Mouse (Mus musculus): Measurements from ENCODE around the gene Dhrs1. TPM values are rescaled to one million over a fixed set of nuclear protein-coding genes. Genes with fewer than 3 reads are reported as not detected.

Dhrs1 gene
- polyA plus RNA-seq, 1 experiment, result 24.4 TPM

DNA sequence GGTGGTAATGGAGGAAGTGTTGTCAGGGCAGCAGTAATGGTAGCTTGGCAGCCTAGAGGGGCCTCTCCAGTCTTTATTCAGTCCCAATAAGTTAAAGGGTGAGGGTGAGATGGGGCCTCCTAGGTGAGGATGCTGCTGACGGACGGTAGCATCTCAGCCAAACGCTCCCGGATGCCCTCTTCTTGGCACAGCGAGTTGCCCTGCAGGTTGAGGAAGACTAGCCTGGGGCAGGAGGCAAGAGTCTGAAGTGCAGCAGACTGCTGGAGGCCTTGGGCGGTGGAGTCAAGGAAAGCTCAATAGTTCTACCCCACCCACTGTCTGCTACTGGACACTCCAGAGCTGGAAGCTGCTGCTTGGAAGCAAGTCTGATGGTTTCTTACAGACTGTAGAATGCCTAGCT lies 29.2 kb downstream of the Dhrs1 start:
- Histone ChIP-seq H3K27ac (ENCODE audit: control insufficient read depth, insufficient read depth, low read depth, low read length, poor library complexity) (no peak overlapping the region), H3K4me3 (replicated peaks; ENCODE audit: control insufficient read depth, low read depth, low read length) (no peak overlapping the region), H3K4me1 (ENCODE audit: control insufficient read depth, insufficient read depth, low read length) (peaks cover 2% of the 10 kb centered on the region)
- TF ChIP-seq POLR2A (IDR thresholded peaks at IDR 0.05; ENCODE audit: borderline replicate concordance, control insufficient read depth, low read depth, low read length) (no peak), CTCF (IDR thresholded peaks at IDR 0.05; ENCODE audit: control insufficient read depth, insufficient read depth, low read length) (no peak)
- 84% methylated on average over 6 of the region's 6 CpGs for WGBS

DNA sequence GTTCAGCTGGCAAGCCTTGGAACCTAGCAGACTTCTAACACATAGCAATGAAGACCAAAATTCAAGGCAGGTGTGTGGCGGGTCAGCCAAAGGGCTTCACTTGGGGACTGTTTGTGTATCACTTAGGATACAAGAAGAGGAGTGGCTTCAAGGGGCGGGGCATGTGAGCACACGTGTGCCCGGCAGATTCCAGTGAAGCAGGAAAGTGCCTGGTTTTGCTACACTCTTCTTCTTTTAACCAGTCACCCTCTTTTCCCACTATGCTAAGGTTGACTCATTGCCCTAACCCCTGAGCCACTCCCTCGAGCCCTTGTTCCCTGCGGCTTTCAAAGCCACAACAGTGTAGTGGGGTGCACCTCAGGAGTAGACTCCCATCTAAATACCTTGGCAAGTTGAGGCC lies 30.6 kb downstream of the Dhrs1 start:
- whole genome bisulfite sequencing, result 38% methylated on average over 6 of the region's 6 CpGs
- TF ChIP-seq CTCF (IDR thresholded peaks at IDR 0.05; ENCODE audit: control insufficient read depth, insufficient read depth, low read length), result no peak
- no peak for TF ChIP-seq POLR2A (IDR thresholded peaks at IDR 0.05; ENCODE audit: borderline replicate concordance, control insufficient read depth, low read depth, low read length)
- H3K27ac ChIP-seq (ENCODE audit: control insufficient read depth, insufficient read depth, low read depth, low read length, poor library complexity), result no peak overlapping the region
- peaks cover 2% of the 10 kb centered on the region for H3K4me1 ChIP-seq (ENCODE audit: control insufficient read depth, insufficient read depth, low read length)
- no peak overlapping the region for H3K4me3 ChIP-seq (replicated peaks; ENCODE audit: control insufficient read depth, low read depth, low read length)

DNA sequence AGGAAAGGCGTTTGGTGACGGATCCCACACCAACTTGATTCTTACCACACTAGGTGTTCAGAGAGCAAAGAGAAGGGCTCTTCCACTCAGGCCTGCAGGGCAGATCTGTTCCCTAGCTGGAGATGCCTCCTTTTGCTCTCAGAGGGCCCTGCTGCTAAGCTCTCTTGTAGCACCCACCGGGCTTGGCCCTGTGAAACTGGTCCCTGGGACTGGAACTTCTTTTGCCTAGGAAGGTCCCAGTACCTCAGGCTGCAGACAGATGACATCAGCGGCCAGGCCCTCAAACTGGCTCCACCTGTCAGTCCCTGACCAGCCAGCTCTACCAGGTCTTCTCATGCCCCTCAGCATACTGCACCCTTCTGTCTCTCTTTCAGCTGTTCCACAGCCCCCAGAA lies 31.8 kb downstream of the Dhrs1 start, which contains the start of gene Tgm1:
Gene Tgm1 (minus strand): TSS at position 198 of the 394 bp plus-strand sequence.
- Histone ChIP-seq H3K27ac (ENCODE audit: control insufficient read depth, insufficient read depth, low read depth, low read length, poor library complexity) (no peak within 1 kb of the TSS), H3K4me3 (replicated peaks; ENCODE audit: control insufficient read depth, low read depth, low read length) (peak within 1 kb of the TSS; percentile 41), H3K4me1 (ENCODE audit: control insufficient read depth, insufficient read depth, low read length) (peaks cover 2% of the 10 kb centered on the region)
- TF ChIP-seq CTCF (IDR thresholded peaks at IDR 0.05; ENCODE audit: control insufficient read depth, insufficient read depth, low read length) (no peak), POLR2A (IDR thresholded peaks at IDR 0.05; ENCODE audit: borderline replicate concordance, control insufficient read depth, low read depth, low read length) (no peak)
- 17% methylated on average over 4 of the region's 4 CpGs for WGBS

DNA sequence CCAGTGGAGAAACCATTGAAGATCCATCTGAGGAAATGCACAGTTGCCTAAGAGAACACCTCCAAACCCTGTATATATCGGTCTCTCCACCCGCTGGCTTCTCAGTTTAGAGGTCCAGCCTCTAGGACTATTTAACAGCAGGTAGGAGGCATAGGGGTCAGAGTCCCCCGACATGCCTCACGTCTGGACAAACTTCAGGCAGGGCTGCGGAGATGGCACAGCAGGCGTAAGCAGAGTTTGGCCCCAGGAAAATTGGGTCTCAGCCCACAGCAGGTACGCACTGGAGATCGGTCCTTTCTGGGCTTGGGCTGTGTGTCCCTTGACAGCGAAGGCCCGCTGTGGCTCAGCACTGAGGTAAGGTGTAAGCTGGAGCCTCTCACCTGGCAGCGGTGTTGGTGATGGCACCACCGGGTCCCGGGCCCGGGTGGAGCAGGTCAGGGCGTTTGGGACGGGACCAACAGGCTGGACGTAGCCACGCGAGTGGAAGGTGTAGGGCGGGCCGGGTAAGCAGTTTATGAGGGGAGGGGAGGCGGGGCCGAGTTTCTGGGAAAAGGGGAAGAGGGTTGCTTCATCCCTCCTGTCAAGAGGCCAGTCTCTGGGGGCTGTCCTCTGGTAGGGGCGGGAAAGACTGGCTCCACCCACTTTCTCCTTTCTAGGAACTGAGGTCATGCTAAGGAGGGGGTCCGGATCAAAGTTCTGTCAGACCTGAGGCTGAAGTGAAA lies 32.3 kb downstream of the Dhrs1 start:
- H3K4me3 ChIP-seq (replicated peaks; ENCODE audit: control insufficient read depth, low read depth, low read length), result peak overlapping the region; percentile 41
- 17% methylated on average over 25 of the region's 25 CpGs for WGBS
- no peak overlapping the region for H3K27ac ChIP-seq (ENCODE audit: control insufficient read depth, insufficient read depth, low read depth, low read length, poor library complexity)
- H3K4me1 ChIP-seq (ENCODE audit: control insufficient read depth, insufficient read depth, low read length), result peaks cover 2% of the 10 kb centered on the region
- TF ChIP-seq CTCF (IDR thresholded peaks at IDR 0.05; ENCODE audit: control insufficient read depth, insufficient read depth, low read length) (no peak), POLR2A (IDR thresholded peaks at IDR 0.05; ENCODE audit: borderline replicate concordance, control insufficient read depth, low read depth, low read length) (no peak)

DNA sequence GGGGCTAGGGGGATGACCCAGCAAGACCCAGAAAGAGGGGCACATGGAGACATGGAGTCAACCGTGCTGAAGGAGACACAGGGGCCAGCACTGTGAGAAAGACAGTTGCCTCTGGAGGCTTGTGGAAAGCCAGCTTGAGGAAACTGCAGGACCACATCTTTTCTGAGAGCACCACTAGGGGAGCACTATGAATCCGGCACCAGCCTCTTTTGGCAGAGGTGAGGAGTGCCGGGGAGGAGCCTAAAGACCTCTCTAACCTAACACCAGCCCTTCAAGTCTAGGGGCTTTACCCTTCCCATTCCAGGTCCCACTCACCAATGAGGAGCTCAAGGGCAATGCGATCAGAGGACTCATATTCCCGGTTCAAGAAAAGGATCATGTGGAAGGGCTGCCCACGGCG lies 33.7 kb downstream of the Dhrs1 start:
- TF ChIP-seq POLR2A (IDR thresholded peaks at IDR 0.05; ENCODE audit: borderline replicate concordance, control insufficient read depth, low read depth, low read length) (no peak), CTCF (IDR thresholded peaks at IDR 0.05; ENCODE audit: control insufficient read depth, insufficient read depth, low read length) (no peak)
- 75% methylated on average over 7 of the region's 7 CpGs for WGBS
- H3K4me1 ChIP-seq (ENCODE audit: control insufficient read depth, insufficient read depth, low read length), result peaks cover 2% of the 10 kb centered on the region

DNA sequence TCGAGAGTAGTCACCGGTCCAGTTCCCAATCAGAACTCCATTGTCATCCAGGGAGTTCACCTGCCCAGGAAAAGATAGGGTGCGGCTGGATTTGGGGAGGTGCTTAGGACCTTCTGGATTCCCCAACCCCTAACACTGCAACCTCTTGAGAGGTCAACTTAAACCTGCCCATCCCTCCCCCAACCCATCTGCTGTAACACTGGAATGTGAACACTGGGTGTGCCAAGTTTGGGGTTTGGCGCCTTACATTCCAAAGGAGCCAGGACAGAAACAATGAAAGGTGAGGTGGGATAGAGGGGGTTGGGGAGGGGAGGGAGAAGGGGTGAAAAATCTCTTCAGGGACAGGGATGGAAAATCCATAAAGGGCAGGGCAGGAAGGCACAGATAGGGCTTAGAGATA lies 36.0 kb downstream of the Dhrs1 start:
- TF ChIP-seq POLR2A (IDR thresholded peaks at IDR 0.05; ENCODE audit: borderline replicate concordance, control insufficient read depth, low read depth, low read length), result no peak
- TF ChIP-seq CTCF (IDR thresholded peaks at IDR 0.05; ENCODE audit: control insufficient read depth, insufficient read depth, low read length), result no peak
- WGBS, result 88% methylated on average over 4 of the region's 4 CpGs
- Histone ChIP-seq H3K27ac (ENCODE audit: control insufficient read depth, insufficient read depth, low read depth, low read length, poor library complexity) (no peak overlapping the region), H3K4me1 (ENCODE audit: control insufficient read depth, insufficient read depth, low read length) (peaks cover 2% of the 10 kb centered on the region), H3K4me3 (replicated peaks; ENCODE audit: control insufficient read depth, low read depth, low read length) (no peak overlapping the region)

More for the DNA sequence above, 33.7 kb downstream of the Dhrs1 start:
- no peak overlapping the region for H3K27ac ChIP-seq (ENCODE audit: control insufficient read depth, insufficient read depth, low read depth, low read length, poor library complexity)
- H3K4me3 ChIP-seq (replicated peaks; ENCODE audit: control insufficient read depth, low read depth, low read length), result no peak overlapping the region

DNA sequence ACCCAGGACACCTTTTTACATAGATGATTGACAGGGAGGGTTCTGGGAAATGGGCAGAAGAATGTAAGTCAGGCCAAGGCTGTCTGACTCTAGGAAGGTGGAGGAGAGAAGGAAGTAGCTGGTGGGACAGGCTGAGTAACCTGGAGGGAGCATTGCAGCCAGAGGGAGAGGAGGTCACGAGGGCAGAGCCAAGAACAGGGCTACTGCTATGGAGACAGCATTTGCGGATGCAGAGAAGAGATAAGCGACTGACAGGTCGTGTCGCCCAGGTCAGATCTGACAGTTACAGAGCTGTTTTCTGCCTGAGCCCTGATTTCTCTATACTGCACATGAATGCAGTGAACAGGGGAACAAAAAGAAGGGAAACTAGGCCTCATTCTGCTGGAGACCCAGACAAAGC lies 38.1 kb downstream of the Dhrs1 start:
- no peak for TF ChIP-seq POLR2A (IDR thresholded peaks at IDR 0.05; ENCODE audit: borderline replicate concordance, control insufficient read depth, low read depth, low read length)
- no peak for TF ChIP-seq CTCF (IDR thresholded peaks at IDR 0.05; ENCODE audit: control insufficient read depth, insufficient read depth, low read length)
- H3K4me1 ChIP-seq (ENCODE audit: control insufficient read depth, insufficient read depth, low read length), result no peaks in the 10 kb centered on the region
- WGBS, result 64% methylated on average over 5 of the region's 5 CpGs
- no peak overlapping the region for H3K4me3 ChIP-seq (replicated peaks; ENCODE audit: control insufficient read depth, low read depth, low read length)
- no peak overlapping the region for H3K27ac ChIP-seq (ENCODE audit: control insufficient read depth, insufficient read depth, low read depth, low read length, poor library complexity)

DNA sequence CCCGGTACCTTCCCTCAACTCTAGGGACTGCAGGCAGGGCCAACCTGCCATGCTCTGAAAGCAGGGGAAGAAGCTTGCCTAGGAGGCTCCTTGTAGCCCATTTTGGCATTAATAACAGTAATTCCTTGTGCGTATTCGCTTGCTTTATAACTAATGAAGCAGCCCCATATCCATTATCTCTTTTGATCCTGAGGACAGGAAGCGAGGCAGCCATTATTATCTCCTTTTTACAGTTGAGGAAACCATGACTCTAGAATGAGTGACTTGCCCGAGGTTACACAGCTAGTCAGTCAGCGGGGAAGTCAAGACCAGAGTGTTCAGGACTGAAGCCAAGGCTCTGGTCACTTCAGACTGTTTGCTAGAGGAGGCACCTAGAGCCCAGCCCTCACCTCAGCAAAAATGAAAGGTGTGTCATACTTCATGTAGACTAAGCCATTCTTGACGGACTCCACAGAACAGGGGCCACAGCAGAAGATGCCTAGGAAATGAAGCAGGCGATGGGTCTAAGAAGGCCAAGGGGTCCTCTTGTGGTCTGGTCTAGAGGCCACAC lies 39.4 kb downstream of the Dhrs1 start:
- WGBS, result 68% methylated on average over 8 of the region's 8 CpGs
- Histone ChIP-seq H3K4me3 (replicated peaks; ENCODE audit: control insufficient read depth, low read depth, low read length) (no peak overlapping the region), H3K4me1 (ENCODE audit: control insufficient read depth, insufficient read depth, low read length) (no peaks in the 10 kb centered on the region), H3K27ac (ENCODE audit: control insufficient read depth, insufficient read depth, low read depth, low read length, poor library complexity) (no peak overlapping the region)
- TF ChIP-seq CTCF (IDR thresholded peaks at IDR 0.05; ENCODE audit: control insufficient read depth, insufficient read depth, low read length), result no peak

All from bone marrow, adult 2 months (tissue).